Mouse (Mus musculus): ENCODE measurements around the gene Olfr485.
"Not testable (repeated sequence)": the region's sequence is repeated elsewhere in the genome, so short reads cannot be mapped to it uniquely, and the experiment has no call there.

Gene Olfr485

GRCm38 (mm10) chr7:108159771-108160170 is at the start of gene Olfr485:
TSS of gene Olfr485 (minus strand) at chr7:108159871.
- no peak for DNase-seq

DNA sequence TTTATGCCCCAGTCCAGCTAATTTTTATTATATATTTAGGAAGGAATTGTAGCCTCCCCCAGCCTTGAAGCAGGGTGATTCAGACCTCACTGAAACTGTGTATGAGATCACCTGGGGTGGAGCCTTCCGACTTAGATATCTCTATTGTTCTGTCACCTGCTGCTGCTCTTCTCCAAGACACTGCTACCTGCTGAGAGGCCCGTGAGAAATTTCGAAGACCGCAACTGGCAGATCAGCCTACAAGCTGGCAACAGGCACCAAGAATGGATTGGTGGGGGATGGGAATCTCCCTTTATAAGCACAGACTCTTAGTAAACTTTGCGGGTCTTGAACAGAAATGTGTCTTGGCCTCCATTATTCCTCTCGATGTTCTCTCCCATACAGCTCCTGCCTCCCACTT is 37.3 kb upstream of the Olfr485 start:
- no peak for DNase-seq

- DNase-seq = not testable (repeated sequence)
These were observed 36.7 kb upstream of the Olfr485 start for GRCm38 (mm10) chr7:108196337-108196736.

DNA sequence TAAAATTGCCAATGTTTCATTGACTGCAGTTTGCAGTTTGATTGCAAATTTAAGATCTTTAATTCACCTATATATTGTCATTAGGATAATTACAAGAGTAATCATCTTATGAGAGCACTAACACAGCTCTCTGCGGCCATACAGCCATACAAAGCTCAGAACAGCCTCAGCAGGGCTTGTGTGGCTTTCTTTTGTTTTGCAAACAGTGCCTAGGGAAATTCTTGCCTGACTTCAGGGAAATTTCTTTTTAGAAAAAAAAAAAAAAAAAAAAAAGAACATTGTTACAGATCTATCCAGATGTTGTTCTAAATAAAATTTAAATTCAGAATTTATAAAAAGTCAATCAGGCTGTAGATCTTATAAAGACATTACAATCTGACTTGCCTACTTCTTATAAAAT is 33.0 kb upstream of the Olfr485 start:
- DNase-seq = not testable (repeated sequence)

DNA sequence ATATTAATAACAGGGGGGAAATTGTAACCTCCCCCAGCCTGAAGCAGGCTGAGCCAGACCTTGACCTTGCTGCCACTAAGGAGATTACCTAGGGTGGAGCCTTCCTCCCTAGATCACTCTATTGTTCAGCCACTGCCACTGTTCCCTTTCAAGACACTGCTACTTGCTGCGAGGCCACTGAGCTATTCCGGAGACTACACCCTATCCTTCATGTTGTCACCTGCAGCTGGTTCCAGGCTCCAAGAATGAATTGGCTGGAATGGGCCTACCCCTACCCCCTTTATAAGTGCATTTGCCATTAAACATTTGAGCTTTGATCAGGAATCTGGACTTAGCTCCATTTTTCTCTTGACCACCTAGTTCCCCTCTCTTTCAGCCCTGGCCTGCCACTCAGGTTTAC is 31.5 kb upstream of the Olfr485 start:
- DNase-seq = not testable (repeated sequence)

DNA sequence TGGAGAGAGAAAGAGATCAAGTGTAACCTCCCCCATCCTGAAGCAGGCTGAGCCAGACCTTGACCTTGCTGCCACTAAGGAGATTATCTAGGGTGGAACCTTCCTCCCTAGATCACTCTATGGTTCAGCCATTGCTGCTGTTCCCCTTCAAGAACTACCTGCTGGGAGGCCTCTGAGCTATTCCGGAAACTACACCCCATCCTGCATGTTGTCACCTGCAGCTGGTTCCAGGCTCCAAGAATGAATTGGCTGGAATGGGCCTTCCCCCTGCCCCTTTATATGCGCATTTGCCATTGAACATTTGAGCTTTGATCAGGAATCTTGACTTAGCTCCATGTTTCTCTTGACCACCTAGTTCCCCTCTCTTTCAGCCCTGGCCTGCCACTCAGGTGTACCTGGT is 25.6 kb upstream of the Olfr485 start:
- not testable (repeated sequence) for DNase-seq

- not testable (repeated sequence) for DNase-seq
These were observed 24.7 kb upstream of the Olfr485 start for GRCm38 (mm10) chr7:108184401-108184800.

- not testable (repeated sequence) for DNase-seq
These were observed 13.0 kb upstream of the Olfr485 start, which contains the start of gene Olfr486 for GRCm38 (mm10) chr7:108172642-108173041. TSS of gene Olfr486 (minus strand) at chr7:108172742.

DNA sequence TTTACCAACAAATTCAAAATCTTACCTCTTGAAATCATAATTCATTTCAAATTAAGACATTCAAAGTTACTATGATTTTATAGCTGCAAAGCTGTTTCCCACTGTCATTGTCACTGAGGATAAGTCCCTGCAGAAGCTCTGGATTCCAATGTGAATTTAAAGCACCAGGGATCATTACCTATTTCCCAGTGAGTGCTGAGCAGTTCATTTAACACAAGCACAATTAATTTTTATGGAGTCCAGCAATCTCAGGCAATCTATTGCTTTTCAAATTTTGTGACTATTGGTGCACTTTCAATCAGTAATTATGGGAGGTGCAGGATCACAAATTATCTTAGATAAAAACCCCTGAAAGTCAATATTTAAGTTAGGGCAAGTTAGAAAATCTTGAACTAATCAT is 32.3 kb downstream of the Olfr485 start, which contains the start of gene Olfr484:
Gene Olfr484, minus strand, starts transcription at position 101 of the 400 bp plus-strand sequence.
- DNase-seq = no peak

GRCm38 (mm10) chr7:108121416-108121815 is 38.3 kb downstream of the Olfr485 start:
- no peak for DNase-seq

DNA sequence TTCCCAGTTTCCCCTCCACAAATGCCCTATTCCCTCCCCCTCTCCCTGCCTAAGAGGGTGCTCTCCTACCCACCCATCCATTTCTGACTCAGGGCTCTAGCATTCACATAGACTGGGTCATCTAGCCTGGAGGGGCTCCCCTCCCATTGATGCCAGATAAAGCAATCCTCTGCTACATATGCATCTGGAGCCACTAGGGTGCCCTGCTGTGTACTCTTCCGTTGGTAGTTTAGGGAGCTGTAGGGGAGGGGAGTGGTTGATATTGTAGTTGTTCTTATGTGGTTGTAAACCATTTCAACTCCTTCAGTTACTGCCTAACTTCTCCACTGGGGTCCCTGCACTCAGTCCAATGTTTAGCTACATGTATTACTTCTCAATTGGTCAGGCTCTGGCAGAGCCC is 39.0 kb downstream of the Olfr485 start:
- DNase-seq = no peak
